Mouse (Mus musculus) central nervous system, embryonic 18 days (tissue): ENCODE data around the gene Hdc. TPM values are rescaled to one million over a fixed set of nuclear protein-coding genes. Genes with fewer than 3 reads are reported as not detected.

ENCODE experiments used
- polyA plus RNA-seq: library from polyadenylated mRNA; depleted of rRNA; stranded (reverse); fragments of >200 nt; gene quantifications from 2 replicates; pipeline ENCODE4 v1.2.3, GENCODE M21; 2012; rRNA removed

Hdc gene
- 2.7 and 2.9 TPM in 2 replicates for polyA plus RNA-seq

DNA sequence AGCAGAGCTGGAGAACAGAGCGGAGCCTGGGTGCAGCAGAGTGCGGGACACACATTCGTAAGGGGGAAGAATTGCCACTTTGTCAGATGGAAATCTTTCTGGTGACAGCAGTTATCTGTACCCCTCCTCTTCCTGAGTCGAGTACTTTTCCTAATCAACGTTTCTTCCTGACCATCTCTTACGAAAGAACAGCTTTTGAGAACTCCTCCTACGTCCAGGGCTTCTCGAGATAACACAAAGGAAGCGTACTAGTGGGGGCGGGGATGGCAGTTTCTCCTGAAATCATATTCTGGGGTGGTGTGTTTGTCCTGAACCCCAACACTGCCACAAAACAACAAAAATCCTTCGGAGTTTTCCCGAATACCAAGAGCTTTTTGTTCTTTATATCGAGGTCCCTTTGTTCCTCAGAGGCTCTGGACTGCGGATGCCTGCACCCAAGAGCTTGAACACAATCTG lies at the start of gene Hdc:
Hdc (minus strand) TSS at position 51 of the 456 bp plus-strand sequence.

DNA sequence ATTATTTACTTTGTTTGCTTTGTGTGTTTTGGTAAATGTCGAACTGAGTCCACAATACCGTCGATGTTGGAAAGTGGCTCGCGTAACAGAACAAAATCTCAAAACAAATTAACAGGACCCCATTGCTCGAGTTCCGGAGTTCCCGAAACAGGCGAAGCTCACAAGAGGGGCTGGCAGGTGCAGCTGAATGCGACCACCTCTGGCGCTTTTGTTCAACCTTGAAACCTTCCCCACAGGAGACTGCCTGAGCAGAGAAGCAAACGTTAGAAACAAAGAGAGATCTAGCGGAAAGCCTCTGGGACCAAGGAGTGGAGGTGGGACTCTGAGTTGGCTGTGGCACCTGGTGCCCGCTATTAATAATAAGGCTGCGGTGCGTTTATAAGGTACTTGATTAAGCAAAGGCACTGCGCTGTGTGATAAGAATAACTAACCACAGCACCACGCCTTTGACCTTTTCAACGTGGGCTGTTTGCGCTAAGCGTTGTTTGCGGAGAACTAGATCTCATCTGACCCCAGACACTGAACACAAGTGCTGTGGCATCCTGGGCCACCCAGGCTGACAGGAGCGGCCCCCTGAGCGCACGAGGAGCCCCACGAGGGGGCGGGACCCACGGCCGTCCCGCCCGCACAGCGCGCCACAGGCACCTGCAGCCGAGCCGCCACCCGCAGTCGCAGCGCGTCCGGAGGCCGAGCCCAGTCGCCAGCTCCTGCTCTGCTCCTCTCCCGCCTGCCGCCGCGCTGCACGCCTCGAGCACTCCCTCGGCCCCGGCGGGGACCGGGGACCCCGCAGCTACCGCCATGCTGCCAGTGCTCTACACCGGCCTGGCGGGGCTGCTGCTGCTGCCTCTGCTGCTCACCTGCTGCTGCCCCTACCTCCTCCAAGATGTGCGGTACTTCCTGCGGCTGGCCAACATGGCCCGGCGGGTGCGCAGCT lies 66.5 kb downstream of the Hdc start, which contains the start of gene Slc27a2:
Slc27a2 (plus strand) TSS at position 51 of the 934 bp plus-strand sequence.

Other genes starting within 250 kb of the Hdc start
- gene Atp8b4, start 118.6 kb downstream of the Hdc start, polyA plus RNA-seq: 0.05 and 0.09 TPM in 2 replicates
- 12.0 and 12.4 TPM in 2 replicates for gene Slc27a2, start 66.9 kb downstream of the Hdc start, polyA plus RNA-seq
- 35.1 TPM in 2 replicates for gene Gabpb1, start 57.0 kb upstream of the Hdc start, polyA plus RNA-seq
- 27.1 and 30.2 TPM in 2 replicates for gene Usp8, start 88.0 kb upstream of the Hdc start, polyA plus RNA-seq
- 0.98 and 1.3 TPM in 2 replicates for gene Usp50, start 164.2 kb upstream of the Hdc start, polyA plus RNA-seq